Mouse (Mus musculus) midbrain, embryonic 13.5 days (tissue): Measurements from ENCODE around the gene C2cd2l. TPM values are rescaled to one million over a fixed set of nuclear protein-coding genes. Genes with fewer than 3 reads are reported as not detected.
A peak's percentile ranks its signal among the peaks of the same experiment; 100 is the strongest.

Experiments used
- ATAC-seq: fragments of 200-750 bp; cut with Nextera tagmentation; 2 replicates; pipeline ENCODE4 v1.8.0; 2017; ENCODE audit warnings: mild to moderate bottlenecking, moderate TSS enrichment, moderate library complexity
- H3K27ac ChIP-seq: fragments of 300-500 bp; sonication (generic); 2 replicates; pipeline ENCODE4 v1.5.1; 2015; ENCODE audit warnings: inconsistent platforms, mild to moderate bottlenecking, moderate library complexity
- H3K27me3 ChIP-seq: fragments of 300-500 bp; sonication (generic); 2 replicates; pipeline ENCODE4 v1.6.1; 2015; ENCODE audit warnings: mild to moderate bottlenecking, inconsistent platforms
- H3K36me3 ChIP-seq: fragments of 300-500 bp; sonication (generic); 2 replicates; pipeline ENCODE4 v1.6.1; 2015; ENCODE audit warnings: mild to moderate bottlenecking, inconsistent platforms
- H3K4me1 ChIP-seq: fragments of 300-500 bp; sonication (generic); replicated peaks from 2 replicates; pipeline ENCODE4 v1.6.1; 2015; ENCODE audit warnings: inconsistent platforms
- H3K4me2 ChIP-seq: fragments of 300-500 bp; sonication (generic); replicated peaks from 2 replicates; pipeline ENCODE4 v1.6.1; 2015; ENCODE audit warnings: moderate library complexity, mild to moderate bottlenecking, inconsistent platforms
- H3K4me3 ChIP-seq: fragments of 300-500 bp; sonication (generic); replicated peaks from 2 replicates; pipeline ENCODE4 v1.5.1; 2015; ENCODE audit warnings: mild to moderate bottlenecking, inconsistent platforms
- H3K9ac ChIP-seq: fragments of 300-500 bp; sonication (generic); replicated peaks from 2 replicates; pipeline ENCODE4 v1.6.1; 2015; ENCODE audit warnings: mild to moderate bottlenecking, inconsistent platforms
- H3K9me3 ChIP-seq: fragments of 300-500 bp; sonication (generic); 2 replicates; pipeline ENCODE4 v1.6.1; 2016; ENCODE audit warnings: mild to moderate bottlenecking, inconsistent platforms
- WGBS: fragments of 180-500 bp; shearing (Covaris S2); methylation state at CpG from one replicate; pipeline ENCODE4 v1.1.7; 2015; 5-methylcytosine and 5-hydroxymethylcytosine counted together
- microRNA-seq: library from miRNA; unstranded; fragments of <30 nt; microRNA quantifications from one replicate; pipeline ENCODE4, GENCODE M21; 2016
- polyA plus RNA-seq: library from polyadenylated mRNA; unstranded; fragments of >200 nt; fragmentation: Nextera tagmentation; extraction: Ambion mirVana; gene quantifications from 2 replicates; pipeline ENCODE4 v1.2.1, GENCODE M21; 2015

C2cd2l gene
- polyA plus RNA-seq, 1 experiment from 2014 or later, result 27.3 TPM

GRCm38 (mm10) chr9:44283183-44283582, 36.9 kb downstream of the C2cd2l start:
- no peak overlapping the region for H3K4me2 ChIP-seq
- no peak for ATAC-seq
- peaks cover 17% of the 10 kb centered on the region for H3K4me1 ChIP-seq
- no peak overlapping the region for H3K9ac ChIP-seq
- H3K36me3 ChIP-seq, result peaks cover 41% of the 10 kb centered on the region
- WGBS, result 77% methylated on average over 5 of the region's 5 CpGs
- H3K9me3 ChIP-seq, result no peaks in the 10 kb centered on the region
- no peaks in the 10 kb centered on the region for H3K27me3 ChIP-seq
- no peak overlapping the region for H3K27ac ChIP-seq
- no peak overlapping the region for H3K4me3 ChIP-seq

DNA sequence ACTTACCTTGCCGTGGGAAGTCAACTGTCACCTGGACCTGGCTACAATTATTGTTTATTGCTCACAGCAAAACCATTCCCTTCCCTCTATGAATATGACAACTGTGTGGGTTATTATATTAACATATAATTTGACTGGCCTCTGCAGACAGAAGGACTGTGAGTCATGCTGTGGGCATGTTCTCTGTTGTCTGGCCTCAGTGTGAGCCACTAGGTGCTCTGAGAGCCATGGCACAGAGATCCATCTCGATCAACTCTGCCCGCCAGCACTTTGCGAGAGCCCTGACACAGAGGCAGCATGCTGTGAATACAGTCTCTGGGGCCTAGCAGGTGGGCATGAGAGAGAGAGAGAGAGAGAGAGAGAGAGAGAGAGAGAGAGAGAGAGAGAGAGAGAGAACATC, 50.1 kb downstream of the C2cd2l start:
- Histone ChIP-seq H3K4me1 (peaks cover 26% of the 10 kb centered on the region), H3K27ac (no peak overlapping the region), H3K36me3 (peaks cover 24% of the 10 kb centered on the region), H3K9ac (no peak overlapping the region), H3K4me3 (no peak overlapping the region), H3K9me3 (no peaks in the 10 kb centered on the region), H3K27me3 (no peaks in the 10 kb centered on the region), H3K4me2 (no peak overlapping the region)
- WGBS, result 86% methylated on average over 4 of the region's 4 CpGs
- no peak for ATAC-seq

- WGBS, result 86% methylated on average over 3 of the region's 3 CpGs
- Histone ChIP-seq H3K27me3 (no peaks in the 10 kb centered on the region), H3K4me1 (peaks cover 33% of the 10 kb centered on the region), H3K9me3 (no peaks in the 10 kb centered on the region), H3K36me3 (peaks cover 15% of the 10 kb centered on the region), H3K27ac (no peak overlapping the region), H3K4me2 (no peak overlapping the region), H3K4me3 (no peak overlapping the region), H3K9ac (no peak overlapping the region)
- ATAC-seq, result no peak
These were observed 51.0 kb downstream of the C2cd2l start for GRCm38 (mm10) chr9:44269077-44269476.

DNA sequence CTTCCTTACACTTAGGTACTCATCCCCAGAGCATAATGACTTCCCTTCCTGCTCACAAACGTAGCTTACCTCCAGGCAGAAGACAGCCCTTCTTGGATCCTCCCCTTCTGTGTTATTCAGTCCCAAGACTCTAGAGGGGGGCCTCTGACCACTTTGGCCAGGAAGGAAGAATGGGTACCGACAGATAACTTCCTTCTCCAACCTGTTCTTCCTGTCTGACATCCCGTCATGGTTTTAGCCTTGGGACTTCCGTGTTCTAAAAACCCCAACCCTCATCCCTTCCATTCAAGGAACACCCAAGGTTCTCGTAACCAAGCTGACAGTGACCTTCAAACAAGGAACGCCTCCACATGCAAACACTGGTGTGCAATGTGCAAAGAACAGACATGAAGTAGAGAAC, 51.7 kb downstream of the C2cd2l start, which contains the start of gene Nlrx1:
Gene Nlrx1 (minus strand): TSS at position 168 of the 400 bp plus-strand sequence.
- WGBS, result 83% methylated on average over 6 of the region's 6 CpGs
- H3K27me3 ChIP-seq, result no peaks in the 10 kb centered on the region
- peak within 1 kb of the TSS; percentile 56 for H3K9ac ChIP-seq
- H3K36me3 ChIP-seq, result peaks cover 9% of the 10 kb centered on the region
- ATAC-seq, result no peak
- H3K4me2 ChIP-seq, result peak within 1 kb of the TSS; percentile 52
- peaks cover 33% of the 10 kb centered on the region for H3K4me1 ChIP-seq
- H3K4me3 ChIP-seq, result peak within 1 kb of the TSS; percentile 33
- H3K27ac ChIP-seq, result peak within 1 kb of the TSS; percentile 72
- H3K9me3 ChIP-seq, result no peaks in the 10 kb centered on the region

DNA sequence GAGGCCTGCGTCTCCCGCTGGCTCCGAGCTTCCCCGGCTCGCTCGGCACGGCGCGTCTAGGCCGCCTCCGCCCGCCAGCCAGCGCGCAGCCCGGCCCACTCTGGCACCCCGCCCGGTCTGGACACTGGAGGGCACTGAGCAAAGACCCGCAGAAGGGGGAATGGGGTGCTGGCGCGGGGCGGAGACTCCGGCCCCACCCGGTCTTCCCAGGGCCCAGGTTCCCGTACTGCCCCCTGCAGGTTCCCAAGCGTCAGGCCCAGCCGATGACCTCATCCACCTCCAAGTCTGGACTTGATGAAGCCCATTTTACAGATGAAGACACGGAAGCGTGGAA, 52.1 kb downstream of the C2cd2l start:
- H3K36me3 ChIP-seq, result peaks cover 4% of the 10 kb centered on the region; the same call in 1 of the 2 replicates
- no peaks in the 10 kb centered on the region for H3K9me3 ChIP-seq
- peak overlapping the region; percentile 33 for H3K4me3 ChIP-seq
- peak overlapping the region; percentile 52 for H3K4me2 ChIP-seq
- H3K27ac ChIP-seq, result peak overlapping the region; percentile 72
- ATAC-seq, result peak; percentile 80
- WGBS, result 7% methylated on average over 28 of the region's 28 CpGs
- H3K27me3 ChIP-seq, result no peaks in the 10 kb centered on the region
- H3K9ac ChIP-seq, result peak overlapping the region; percentile 56
- H3K4me1 ChIP-seq, result peaks cover 33% of the 10 kb centered on the region

- Histone ChIP-seq H3K4me2 (peak overlapping the region; percentile 52), H3K9ac (peak overlapping the region; percentile 56), H3K4me3 (peak overlapping the region; percentile 33), H3K27me3 (no peaks in the 10 kb centered on the region), H3K4me1 (peaks cover 33% of the 10 kb centered on the region), H3K36me3 (0 out of 2 replicates have a peak, but pooled peaks cover under 1% of the 10 kb centered on the region), H3K9me3 (no peaks in the 10 kb centered on the region), H3K27ac (peak overlapping the region; percentile 72)
- 0 out of 2 replicates have a peak, but pooled peaks have one; percentile 35 for ATAC-seq
- 3% methylated on average over 23 of the region's 23 CpGs for WGBS
These were observed 52.6 kb downstream of the C2cd2l start for GRCm38 (mm10) chr9:44267319-44268026.

DNA sequence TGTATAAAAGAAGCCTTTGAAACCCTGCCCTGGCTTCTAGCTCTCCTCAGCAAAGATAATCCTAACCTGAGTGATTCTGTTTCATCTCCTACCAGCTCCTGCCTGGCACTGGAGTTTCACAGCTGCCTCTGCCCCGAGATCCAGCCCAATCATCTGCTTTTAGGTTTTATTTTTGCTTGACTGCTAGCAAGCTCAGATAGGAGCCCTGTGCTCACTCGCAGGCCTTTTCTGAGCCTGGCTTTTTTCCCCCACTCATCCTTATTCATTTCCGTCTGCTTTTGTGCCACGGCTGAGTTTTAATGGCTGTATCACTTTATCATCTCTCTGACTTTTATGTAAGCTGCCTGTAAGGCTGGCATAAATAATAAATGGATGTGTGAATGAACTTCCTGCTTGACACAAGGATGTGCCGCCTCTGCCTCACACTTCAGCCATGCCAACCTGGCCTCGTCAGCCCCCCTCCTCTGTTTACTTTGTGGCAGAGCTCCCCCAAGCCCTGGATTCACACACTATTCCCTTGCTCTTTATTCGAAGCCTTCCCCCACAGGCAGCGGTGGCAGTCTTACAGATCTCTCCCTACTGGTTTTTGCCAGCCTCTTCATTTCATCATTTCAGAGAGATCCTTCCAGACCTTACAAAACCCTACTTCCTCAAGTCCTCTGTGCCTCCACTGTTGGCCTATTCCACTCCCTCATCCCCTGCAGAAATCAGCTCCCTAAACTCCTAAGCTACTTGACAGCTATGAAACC, 53.4 kb downstream of the C2cd2l start:
- peak overlapping the region; percentile 52; the same call in 1 of the 2 replicates for H3K4me2 ChIP-seq
- 0 out of 2 replicates have a peak overlapping the region, but pooled peaks have one; percentile 8 for H3K9ac ChIP-seq
- peaks cover 33% of the 10 kb centered on the region for H3K4me1 ChIP-seq

GRCm38 (mm10) chr9:44261388-44261787, 58.7 kb downstream of the C2cd2l start:
- no peak for ATAC-seq
- no peak overlapping the region for H3K4me2 ChIP-seq
- H3K4me3 ChIP-seq, result no peak overlapping the region
- peaks cover 13% of the 10 kb centered on the region for H3K4me1 ChIP-seq
- no peaks in the 10 kb centered on the region for H3K9me3 ChIP-seq
- no peaks in the 10 kb centered on the region for H3K27me3 ChIP-seq
- H3K27ac ChIP-seq, result no peak overlapping the region
- H3K36me3 ChIP-seq, result no peaks in the 10 kb centered on the region
- 83% methylated on average over 14 of the region's 14 CpGs for WGBS
- H3K9ac ChIP-seq, result no peak overlapping the region

More for the DNA sequence above, 53.4 kb downstream of the C2cd2l start:
- Histone ChIP-seq H3K27ac (peak overlapping the region; percentile 72), H3K36me3 (no peaks in the 10 kb centered on the region), H3K4me3 (no peak overlapping the region), H3K27me3 (no peaks in the 10 kb centered on the region), H3K9me3 (no peaks in the 10 kb centered on the region)
- ATAC-seq, result no peak
- WGBS, result 62% methylated on average over 8 of the region's 8 CpGs

Small RNA genes lying within 50 kb of the gene (microRNA-seq; reads per million reads assigned to microRNA genes)
- gene Gm44335, result not detected

Other genes with a start within 250 kb of the C2cd2l start
- 0.16 TPM in 1 of 2 replicates, not detected in the other for gene Mfrp, start 218.6 kb downstream of the C2cd2l start, polyA plus RNA-seq
- 1.9 and 2.5 TPM in 2 replicates for gene C1qtnf5, start 213.0 kb downstream of the C2cd2l start, polyA plus RNA-seq
- 0.24 and 0.36 TPM in 2 replicates for gene Gm49380, start 206.8 kb downstream of the C2cd2l start, polyA plus RNA-seq
- 29.9 and 32.7 TPM in 2 replicates for gene Rnf26, start 206.8 kb downstream of the C2cd2l start, polyA plus RNA-seq
- 11.6 and 13.7 TPM in 2 replicates for gene Mcam, start 185.8 kb downstream of the C2cd2l start, polyA plus RNA-seq
- 26.2 and 28.5 TPM in 2 replicates for gene Cbl, start 86.2 kb downstream of the C2cd2l start, polyA plus RNA-seq
- not detected in 2 replicates for gene Ccdc153, start 79.6 kb downstream of the C2cd2l start, polyA plus RNA-seq
- 0.48 and 0.64 TPM in 2 replicates for gene Pdzd3, start 68.8 kb downstream of the C2cd2l start, polyA plus RNA-seq
- 3.3 and 3.5 TPM in 2 replicates for gene Nlrx1, start 51.7 kb downstream of the C2cd2l start, polyA plus RNA-seq
- 17.3 and 18.1 TPM in 2 replicates for gene Abcg4, start 31.7 kb downstream of the C2cd2l start, polyA plus RNA-seq
- 37.5 and 38.5 TPM in 2 replicates for gene Hinfp, start 14.6 kb downstream of the C2cd2l start, polyA plus RNA-seq
- gene Dpagt1, start 5.7 kb upstream of the C2cd2l start, polyA plus RNA-seq, result 40.8 TPM in 2 replicates
- gene H2afx, start 14.4 kb upstream of the C2cd2l start, polyA plus RNA-seq, result 193 and 209 TPM in 2 replicates
- 72.3 and 72.9 TPM in 2 replicates for gene Hmbs, start 23.9 kb upstream of the C2cd2l start, polyA plus RNA-seq
- 41.2 and 41.6 TPM in 2 replicates for gene Vps11, start 41.4 kb upstream of the C2cd2l start, polyA plus RNA-seq
- 28.1 and 28.4 TPM in 2 replicates for gene Hyou1, start 59.2 kb upstream of the C2cd2l start, polyA plus RNA-seq
- gene Slc37a4, start 76.6 kb upstream of the C2cd2l start, polyA plus RNA-seq, result 34.7 and 35.9 TPM in 2 replicates
- gene Rps25, start 86.9 kb upstream of the C2cd2l start, polyA plus RNA-seq, result 1,334 and 1,353 TPM in 2 replicates
- 357 and 364 TPM in 2 replicates for gene Trappc4, start 87.3 kb upstream of the C2cd2l start, polyA plus RNA-seq
- gene Ccdc84, start 98.3 kb upstream of the C2cd2l start, polyA plus RNA-seq, result 36.7 and 40.7 TPM in 2 replicates
- gene Foxr1, start 120.9 kb upstream of the C2cd2l start, polyA plus RNA-seq, result not detected in 2 replicates
- gene Upk2, start 134.7 kb upstream of the C2cd2l start, polyA plus RNA-seq, result not detected in 2 replicates
- gene Bcl9l, start 162.5 kb upstream of the C2cd2l start, polyA plus RNA-seq, result 8.0 and 9.2 TPM in 2 replicates
- gene Cxcr5, start 241.6 kb upstream of the C2cd2l start, polyA plus RNA-seq, result not detected in 2 replicates